Mouse (Mus musculus) adrenal gland, adult 8-10 months (tissue): ENCODE measurements around the gene Fndc8. TPM values are rescaled to one million over a fixed set of nuclear protein-coding genes. Genes with fewer than 3 reads are reported as not detected.
"Not testable (repeated sequence)": the region's sequence is repeated elsewhere in the genome, so short reads cannot be mapped to it uniquely, and the experiment has no call there.

Experiments
- DNase-seq: peaks from one replicate; pipeline ENCODE4 v3.0.0; 2022
- total RNA-seq, 4 experiments: library from RNA; stranded (reverse); gene quantifications; 2 replicates each; pipeline ENCODE4 v1.2.4; 2022

Fndc8 gene
- total RNA-seq, 4 experiments from 2014 or later: 0.14 to 0.43 (median 0.35) TPM; not detected in 1

GRCm38 (mm10) chr11:82914711-82915352 is 22.9 kb downstream of the Fndc8 start:
- peak; percentile 34 for DNase-seq

DNA sequence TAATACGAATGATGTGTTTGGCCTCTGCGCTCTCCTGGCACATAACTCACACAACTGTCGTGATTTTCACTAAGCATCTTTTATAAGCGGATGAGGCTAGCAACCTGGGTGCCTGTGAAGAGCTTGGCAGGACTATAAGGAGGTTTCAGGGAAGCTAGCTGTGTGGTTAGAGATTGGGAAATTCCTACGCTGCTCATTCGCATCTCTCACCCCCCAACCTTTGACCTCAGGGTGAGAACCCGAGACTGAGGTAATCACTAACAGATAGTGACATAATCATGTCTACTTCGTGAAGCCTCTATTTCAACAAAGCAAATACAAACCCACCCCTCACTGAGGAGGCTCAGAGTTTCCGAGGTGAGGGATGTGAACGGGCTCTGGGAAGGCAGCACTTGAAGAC is 28.8 kb downstream of the Fndc8 start:
- DNase-seq: no peak

GRCm38 (mm10) chr11:82921691-82922090 is 29.8 kb downstream of the Fndc8 start:
- DNase-seq: no peak

DNA sequence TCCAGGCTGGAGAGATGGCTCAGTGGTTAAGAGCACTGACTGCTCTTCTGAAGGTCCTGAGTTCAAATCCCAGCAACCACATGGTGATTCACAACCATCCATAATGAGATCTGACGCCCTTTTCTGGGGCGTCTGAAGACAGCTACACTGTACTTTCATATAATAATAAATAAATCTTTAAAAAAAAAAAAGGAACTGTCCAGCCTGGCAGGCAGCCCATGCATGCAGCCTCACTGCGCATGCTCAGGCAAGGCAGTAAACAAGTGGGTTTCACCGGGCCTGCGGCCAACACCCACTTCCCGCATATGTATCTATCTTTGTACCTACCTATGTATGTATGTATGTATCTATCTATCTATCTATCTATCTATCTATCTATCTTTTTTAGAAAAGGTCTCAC is 32.0 kb downstream of the Fndc8 start:
- not testable (repeated sequence) for DNase-seq

GRCm38 (mm10) chr11:82928897-82929632 is 37.1 kb downstream of the Fndc8 start:
- DNase-seq: no peak

DNA sequence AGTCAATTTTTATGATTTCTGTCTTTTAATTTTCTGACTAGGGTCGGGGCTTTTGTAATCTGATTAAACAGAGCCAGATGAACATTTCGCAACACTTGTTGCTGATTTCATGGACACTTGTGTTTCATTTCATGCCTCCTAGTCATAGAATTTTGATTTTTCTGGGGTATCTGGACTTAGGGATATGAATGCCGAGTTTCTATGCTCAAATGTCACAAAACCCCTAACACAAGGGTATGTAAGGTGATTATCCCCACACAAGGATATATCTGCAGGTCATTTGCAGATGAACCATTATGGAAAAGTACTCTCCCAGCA is 37.7 kb downstream of the Fndc8 start:
- DNase-seq: no peak

- DNase-seq: not testable (repeated sequence)
Measured at GRCm38 (mm10) chr11:82930391-82930955, 38.5 kb downstream of the Fndc8 start.

GRCm38 (mm10) chr11:82931161-82931560 is 39.2 kb downstream of the Fndc8 start:
- not testable (repeated sequence) for DNase-seq

- DNase-seq: not testable (repeated sequence)
Measured at GRCm38 (mm10) chr11:82931671-82932450, 39.9 kb downstream of the Fndc8 start.

DNA sequence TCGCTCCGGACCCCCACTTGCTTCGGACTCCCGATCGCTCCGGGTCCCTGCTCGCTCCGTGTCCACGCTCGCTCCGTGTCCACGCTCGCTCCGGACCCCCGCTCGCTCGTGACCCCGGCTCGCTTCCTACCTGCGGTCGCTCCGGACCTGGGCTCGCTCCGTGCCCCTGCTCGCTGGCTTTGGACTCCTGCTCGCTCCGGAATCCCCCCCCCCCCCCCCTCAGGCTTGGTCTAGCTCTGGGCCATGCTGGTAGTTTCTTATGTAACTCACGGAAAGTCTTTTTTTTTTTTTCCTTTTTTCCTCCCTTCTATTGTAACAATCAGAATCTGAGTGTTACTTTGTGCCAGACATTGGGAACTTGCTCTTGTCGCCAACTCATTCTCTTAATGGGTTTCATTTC is 41.3 kb downstream of the Fndc8 start:
- DNase-seq: no peak

DNA sequence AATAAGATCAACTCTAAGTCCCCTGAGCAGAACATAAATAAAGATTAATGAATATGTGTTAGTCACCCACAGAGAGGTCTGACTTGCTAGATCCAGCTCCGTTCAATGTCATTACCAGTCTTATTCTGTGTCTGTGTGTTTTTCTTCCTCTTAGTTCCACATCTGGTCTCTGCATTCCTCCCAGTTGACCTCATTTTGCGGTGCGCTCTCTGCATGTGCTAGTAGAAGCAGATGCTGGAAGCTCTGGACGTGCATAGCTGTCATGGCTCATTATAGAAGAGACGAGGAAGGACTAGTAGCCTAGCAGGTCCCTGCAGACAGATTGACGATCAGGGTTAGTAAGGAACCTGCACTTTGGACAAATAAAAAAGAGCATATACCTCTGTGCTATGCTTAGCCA is 51.4 kb downstream of the Fndc8 start:
- DNase-seq: no peak

- DNase-seq: no peak
Measured at GRCm38 (mm10) chr11:82945636-82946035, 53.7 kb downstream of the Fndc8 start.

- DNase-seq: no peak
Measured at GRCm38 (mm10) chr11:82947457-82947856, 55.5 kb downstream of the Fndc8 start.

- DNase-seq: no peak
Measured at GRCm38 (mm10) chr11:82949036-82949435, 57.1 kb downstream of the Fndc8 start.

Other genes with a start within 250 kb of the Fndc8 start
- gene Cct6b, start 127.8 kb upstream of the Fndc8 start, total RNA-seq: 1 to 10 TPM in 3 of 4 experiments, under 1 TPM in 1; 0.87 to 2.0 (median 1.3) TPM
- 10 to 100 TPM; 15.0 to 21.3 (median 16.7) TPM for gene Zfp830, start 127.8 kb upstream of the Fndc8 start, total RNA-seq
- 10 to 100 TPM; 22.5 to 34.6 (median 23.4) TPM for gene Lig3, start 111.0 kb upstream of the Fndc8 start, total RNA-seq
- 10 to 100 TPM in 2 of 4 experiments, 1 to 10 TPM in 2; 9.0 to 12.4 (median 10.5) TPM for gene Rffl, start 20.9 kb upstream of the Fndc8 start, total RNA-seq
- 10 to 100 TPM; 13.4 to 20.9 (median 18.1) TPM for gene Rad51d, start 1.5 kb upstream of the Fndc8 start, total RNA-seq
- 10 to 100 TPM; 21.8 to 32.6 (median 26.9) TPM for gene Nle1, start 16.3 kb downstream of the Fndc8 start, total RNA-seq
- gene Unc45b, start 18.4 kb downstream of the Fndc8 start, total RNA-seq: 1 to 10 TPM; 6.1 to 9.6 (median 7.4) TPM
- 10 to 100 TPM; 23.4 to 47.5 (median 37.3) TPM for gene Slfn5, start 59.2 kb downstream of the Fndc8 start, total RNA-seq
- 10 to 100 TPM in 2 of 4 experiments, 1 to 10 TPM in 2; 7.4 to 11.7 (median 9.1) TPM for gene Slfn9, start 99.7 kb downstream of the Fndc8 start, total RNA-seq
- gene Slfn8, start 128.7 kb downstream of the Fndc8 start, total RNA-seq: 1 to 10 TPM; 1.9 to 5.4 (median 3.5) TPM
- gene Slfn2, start 173.0 kb downstream of the Fndc8 start, total RNA-seq: 1 to 10 TPM; 4.8 to 7.0 (median 6.1) TPM
- gene Slfn1, start 224.7 kb downstream of the Fndc8 start, total RNA-seq: under 1 TPM; 0.14 to 0.38 (median 0.24) TPM